Mouse (Mus musculus): ENCODE measurements around the gene Tmem156. TPM values are rescaled to one million over a fixed set of nuclear protein-coding genes. Genes with fewer than 3 reads are reported as not detected.

Tmem156 gene
- polyA plus RNA-seq, 1 experiment, result 0.56 TPM

Other genes with a start within 250 kb of the Tmem156 start
- 3.0 and 3.1 TPM in 2 replicates for gene Tlr1, start 158.6 kb downstream of the Tmem156 start, polyA plus RNA-seq (2012; rRNA removed)
- 1.7 and 1.8 TPM in 2 replicates for gene Tlr6, start 132.0 kb downstream of the Tmem156 start, polyA plus RNA-seq (2012; rRNA removed)
- gene Fam114a1, start 122.1 kb downstream of the Tmem156 start, polyA plus RNA-seq (2012; rRNA removed), result 73.8 and 75.7 TPM in 2 replicates
- 40.9 and 41.7 TPM in 2 replicates for gene Klhl5, start 15.4 kb upstream of the Tmem156 start, polyA plus RNA-seq (2012; rRNA removed)
- gene Wdr19, start 107.6 kb upstream of the Tmem156 start, polyA plus RNA-seq (2012; rRNA removed), result 9.9 and 10.3 TPM in 2 replicates
- 21.7 and 24.1 TPM in 2 replicates for gene Rfc1, start 243.5 kb upstream of the Tmem156 start, polyA plus RNA-seq (2012; rRNA removed)

Measured in urinary bladder, adult 2 months (tissue).